Mouse (Mus musculus): ENCODE data around the gene Myo1e.

DNA sequence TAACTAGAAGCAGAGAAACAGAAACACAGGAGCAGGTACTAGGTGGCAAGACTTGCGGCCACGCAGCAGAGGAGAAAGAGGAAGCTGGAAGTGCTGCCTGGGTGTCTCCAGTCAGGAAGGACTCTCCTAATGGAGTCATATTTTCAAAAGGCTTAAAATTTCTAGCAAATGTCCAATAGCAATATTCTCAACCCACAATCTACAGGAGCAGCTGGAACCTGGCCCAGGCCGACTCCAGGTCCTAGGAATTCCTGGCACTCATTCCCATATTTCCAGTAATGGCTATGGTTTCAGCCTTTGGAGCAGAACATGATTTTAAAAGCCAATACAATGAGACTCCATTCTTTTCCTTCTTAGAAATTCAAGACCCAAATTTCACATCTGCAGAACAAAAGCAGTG lies 182.4 kb downstream of the Myo1e start:
- no peak for TF ChIP-seq CTCF (IDR thresholded peaks at IDR 0.05; ENCODE audit: low read depth)
- no peak for TF ChIP-seq EP300 (optimal IDR thresholded peaks at IDR 0.05)

All from stomach, postnatal 0 days (tissue).